8 mouse cellular contexts compared by ENCODE assay signal in the genomic region with DNA sequence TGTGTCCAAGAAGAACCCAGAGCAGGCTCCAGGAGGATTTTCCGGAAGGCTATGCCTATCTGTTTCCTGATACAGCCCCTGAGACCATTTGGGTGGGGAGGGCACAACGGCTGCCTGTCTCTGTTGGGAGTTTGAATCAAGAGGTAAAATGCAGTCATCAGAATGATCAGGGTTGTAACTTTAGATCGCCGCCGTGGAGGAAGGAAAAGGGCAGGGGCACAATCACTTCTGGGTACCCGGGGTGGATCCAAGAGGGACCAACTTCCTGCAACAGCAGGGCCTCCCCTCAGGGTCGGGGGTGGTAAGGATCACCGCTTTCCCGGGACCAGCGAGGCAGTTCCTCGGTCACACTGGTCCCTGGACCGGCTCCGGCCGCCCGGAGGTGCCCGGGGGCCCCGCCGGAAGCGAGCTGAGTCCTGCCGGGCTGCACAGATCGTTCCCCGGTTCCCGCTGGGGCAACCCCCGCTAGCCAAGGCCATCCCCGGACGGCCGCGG. TPM values are rescaled to one million over a fixed set of nuclear protein-coding genes. Genes with fewer than 3 reads are reported as not detected.
DNase-seq lines count a peak whose midpoint lies in the region; ATAC-seq and TF ChIP-seq lines count a peak whose summit lies in the region.

No protein-coding gene starts in this region.

- peaks cover 8% of the 10 kb centered on the region for H3K4me1 ChIP-seq in embryonic fibroblast, embryonic 13.5 days (ENCODE audit: control insufficient read depth, insufficient read depth, low read length)
- H3K4me1 ChIP-seq in limb, embryonic 14.5 days (ENCODE audit: control insufficient read depth, insufficient read depth, low read length) = peaks cover 11% of the 10 kb centered on the region
- H3K4me1 ChIP-seq in small intestine, adult 2 months (ENCODE audit: control insufficient read depth, insufficient read depth, insufficient read length, low read length) = peaks cover 25% of the 10 kb centered on the region; the same call in 1 of the 2 replicates

- no peak for ATAC-seq in limb, embryonic 14.5 days (ENCODE audit: low FRiP score, low read depth)

- H3K4me3 ChIP-seq in embryonic fibroblast, embryonic 13.5 days (ENCODE audit: insufficient read depth, low read length) = peak overlapping the region; percentile 62
- peak overlapping the region; percentile 97 for H3K4me3 ChIP-seq in limb, embryonic 14.5 days (replicated peaks; ENCODE audit: low read length)
- H3K4me3 ChIP-seq in small intestine, adult 2 months (ENCODE audit: low read depth, low read length) = peak overlapping the region; percentile 84

- H3K9me3 ChIP-seq in limb, embryonic 14.5 days (ENCODE audit: control insufficient read depth, low read length) = no peaks in the 10 kb centered on the region

- DNase-seq in embryo, embryonic 10.5 days (ENCODE audit: low spot score) = peak; percentile 42
- no peak for DNase-seq in embryo, embryonic 11 days
- DNase-seq in 416B (ENCODE audit: low read depth) = peak; percentile 47
- DNase-seq in limb, embryonic 14.5 days (ENCODE audit: low spot score) = no peak
- DNase-seq in cerebellum, adult 18-20 months = no peak
- DNase-seq in spleen, postnatal 36 days (ENCODE audit: low spot score in 2 of 2) = no peak

- H3K27ac ChIP-seq in embryonic fibroblast, embryonic 13.5 days (ENCODE audit: insufficient read depth, low read length) = peak overlapping the region; percentile 77
- H3K27ac ChIP-seq in limb, embryonic 14.5 days (replicated peaks; ENCODE audit: low read depth, low read length) = peak overlapping the region; percentile 83
- peak overlapping the region; percentile 54 for H3K27ac ChIP-seq in small intestine, adult 2 months (ENCODE audit: insufficient read depth, low read depth, low read length)

- peak overlapping the region; percentile 72 for H3K4me2 ChIP-seq in limb, embryonic 14.5 days (replicated peaks; ENCODE audit: low read depth, low read length, severe bottlenecking)

- TF ChIP-seq POLR2A in embryonic fibroblast, embryonic 13.5 days (IDR thresholded peaks at IDR 0.05; ENCODE audit: low read depth, low read length) = no peak
- TF ChIP-seq POLR2A in limb, embryonic 14.5 days (IDR thresholded peaks at IDR 0.05; ENCODE audit: borderline replicate concordance, extremely low read depth, insufficient read depth, insufficient read length) = no peak
- TF ChIP-seq POLR2A in small intestine, adult 2 months (IDR thresholded peaks at IDR 0.05; ENCODE audit: low read depth, low read length) = no peak

- H3K36me3 ChIP-seq in limb, embryonic 14.5 days (ENCODE audit: control insufficient read depth, insufficient read depth, low read length) = no peaks in the 10 kb centered on the region
- no peaks in the 10 kb centered on the region for H3K36me3 ChIP-seq in small intestine, adult 2 months (ENCODE audit: control insufficient read depth, insufficient read depth, low read length)

- H3K27me3 ChIP-seq in limb, embryonic 14.5 days (ENCODE audit: control insufficient read depth, insufficient read depth, low read length) = no peaks in the 10 kb centered on the region
- no peaks in the 10 kb centered on the region for H3K27me3 ChIP-seq in small intestine, adult 2 months (ENCODE audit: control insufficient read depth, insufficient read depth, low read length)

- no peak for TF ChIP-seq CTCF in embryonic fibroblast, embryonic 13.5 days (IDR thresholded peaks at IDR 0.05; ENCODE audit: borderline replicate concordance, insufficient read depth, low read length)
- no peak for TF ChIP-seq CTCF in small intestine, adult 2 months (IDR thresholded peaks at IDR 0.05; ENCODE audit: extremely low read depth, insufficient read length, insufficient replicate concordance, low read depth, low read length)

- WGBS in limb, embryonic 14.5 days = under 1% methylated on average over 14 of the region's 28 CpGs
- under 1% methylated on average over 28 of the region's 28 CpGs for WGBS in small intestine, adult 2 months

- H3K9ac ChIP-seq in limb, embryonic 14.5 days (ENCODE audit: low read depth, low read length, severe bottlenecking) = peak overlapping the region; percentile 92

RNA-seq across cellular contexts. Expression of gene Xpnpep1, which starts 2.0 kb away (rescaled TPM):
- 92.1 and 102 TPM in 2 replicates for polyA plus RNA-seq in embryonic fibroblast, embryonic 13.5 days (2011; ENCODE audit: insufficient read length, low read depth, missing spikeins)
- 101 and 111 TPM in 2 replicates for polyA plus RNA-seq in limb, embryonic 14.5 days (2012; rRNA removed)
- 157 and 159 TPM in 2 replicates for polyA plus RNA-seq in limb, embryonic 14.5 days (2014; fragmentation: Nextera tagmentation; extraction: Ambion mirVana)
- polyA plus RNA-seq in small intestine, adult 2 months (2012; rRNA removed) = 92.4 and 477 TPM in 2 replicates

Comparison
In these comparisons a context has a peak if more than half of its experiments do, and no peak if none do; other contexts are left out.
1. DNase-seq: peak in embryo, embryonic 10.5 days (single experiment) and 416B (single experiment); none in embryo, embryonic 11 days (single experiment), limb, embryonic 14.5 days (single experiment), cerebellum, adult 18-20 months (0 of 2) and spleen, postnatal 36 days (0 of 2).
2. Peak in every context shown above with its lines, with median percentiles within 50 percentile points of each other: H3K27ac ChIP-seq and H3K4me3 ChIP-seq.